Mouse (Mus musculus): ENCODE measurements around the gene Map3k14. TPM values are rescaled to one million over a fixed set of nuclear protein-coding genes. Genes with fewer than 3 reads are reported as not detected.

Map3k14 gene
- total RNA-seq, 1 experiment from 2014 or later, result 7.0 TPM

- DNase-seq, result peak; percentile 60
These were observed 4.7 kb upstream of the Map3k14 start for GRCm38 (mm10) chr11:103271979-103272378.

DNA sequence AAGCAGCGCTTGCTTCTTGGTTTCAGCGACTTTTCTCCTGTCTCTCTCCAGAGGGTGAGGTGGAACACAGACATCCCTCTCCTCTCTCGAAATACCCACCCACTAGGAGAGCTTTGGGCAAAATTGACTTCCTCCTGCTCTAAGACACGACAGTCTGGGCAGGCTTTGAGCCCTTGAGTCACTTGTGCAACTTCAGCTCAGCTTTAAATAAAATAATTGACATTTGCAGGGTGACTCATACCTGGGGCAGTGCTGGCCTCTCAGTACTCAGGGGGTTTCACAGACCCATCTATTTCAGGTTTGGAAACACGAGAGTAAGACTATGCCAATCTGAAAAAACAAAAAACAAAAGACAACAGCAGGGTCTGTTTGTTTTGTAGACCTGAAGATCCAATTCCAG, 2.2 kb upstream of the Map3k14 start:
- DNase-seq, result no peak

DNA sequence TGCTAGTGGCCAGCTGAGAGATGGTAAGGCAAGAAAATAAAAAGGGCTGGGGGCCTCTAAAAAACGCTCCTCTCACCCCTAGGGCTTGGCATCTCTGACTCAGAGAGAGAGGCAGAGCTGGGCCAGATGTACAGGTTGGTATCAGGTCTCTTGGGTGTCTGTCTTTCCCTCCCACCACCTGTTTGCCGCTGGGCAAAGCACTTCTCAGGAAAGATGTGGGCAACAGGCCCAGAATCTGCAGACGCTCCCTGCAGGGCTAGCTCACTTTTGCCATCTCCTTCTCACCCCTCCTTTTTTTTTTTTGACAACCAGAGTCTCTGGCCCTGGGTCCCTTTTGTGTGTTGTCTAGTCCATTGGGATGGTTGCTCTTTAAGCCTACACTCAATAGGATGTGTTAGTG, 1.6 kb upstream of the Map3k14 start:
- DNase-seq, result no peak

- DNase-seq, result no peak
These were observed 1.1 kb upstream of the Map3k14 start for GRCm38 (mm10) chr11:103268350-103268749.

DNA sequence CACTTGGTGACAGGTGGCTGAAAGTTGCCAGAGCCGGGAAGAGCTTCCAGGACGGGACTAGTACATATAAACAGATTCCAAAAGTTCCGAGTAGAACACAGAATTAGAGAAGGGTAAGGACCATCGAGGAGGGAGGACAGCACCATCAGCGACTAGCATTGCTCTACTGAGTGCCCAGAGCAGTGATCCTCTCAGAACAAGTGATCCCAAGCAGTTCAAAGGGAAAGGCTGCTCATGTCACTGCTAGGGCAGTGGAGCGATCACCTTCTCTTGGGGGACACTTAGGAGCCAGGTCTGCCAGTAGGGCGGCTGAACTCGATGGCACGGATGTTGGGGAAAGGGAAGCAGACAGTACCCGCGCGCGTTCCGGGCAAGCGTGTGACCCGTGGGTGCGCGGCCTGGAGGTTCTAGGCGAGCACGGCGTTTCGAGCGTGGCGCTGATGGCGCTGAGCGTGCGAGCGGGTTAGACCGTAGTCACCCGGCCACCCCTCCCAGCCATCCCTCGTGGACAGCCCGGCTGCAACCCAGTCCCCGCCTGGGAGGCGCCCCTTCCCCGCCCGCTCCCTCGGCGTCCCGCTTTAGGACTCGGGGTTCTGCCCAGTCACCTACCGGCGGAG, 435 bp downstream of the Map3k14 start:
- no peak for DNase-seq

DNA sequence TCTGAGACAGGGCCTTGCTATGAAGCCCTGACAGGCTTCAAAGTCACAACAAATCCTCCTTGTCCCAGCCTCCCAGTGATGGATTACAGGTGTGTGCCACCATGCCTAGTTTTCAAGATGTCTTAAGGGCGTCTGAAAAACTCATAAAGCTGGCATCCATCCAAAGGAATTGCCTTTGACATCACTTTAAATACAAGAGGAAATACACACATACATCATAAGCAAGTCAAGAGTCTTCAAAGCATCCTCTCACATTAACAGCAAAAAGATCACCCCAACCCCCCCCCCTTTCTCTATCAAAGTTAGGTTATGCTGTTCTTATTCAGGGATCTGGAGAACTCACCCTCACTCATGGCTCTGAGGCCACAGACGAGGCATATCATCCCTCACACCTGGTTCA, 1.4 kb downstream of the Map3k14 start:
- no peak for DNase-seq

- no peak for DNase-seq
These were observed 2.1 kb downstream of the Map3k14 start for GRCm38 (mm10) chr11:103265211-103265610.

DNA sequence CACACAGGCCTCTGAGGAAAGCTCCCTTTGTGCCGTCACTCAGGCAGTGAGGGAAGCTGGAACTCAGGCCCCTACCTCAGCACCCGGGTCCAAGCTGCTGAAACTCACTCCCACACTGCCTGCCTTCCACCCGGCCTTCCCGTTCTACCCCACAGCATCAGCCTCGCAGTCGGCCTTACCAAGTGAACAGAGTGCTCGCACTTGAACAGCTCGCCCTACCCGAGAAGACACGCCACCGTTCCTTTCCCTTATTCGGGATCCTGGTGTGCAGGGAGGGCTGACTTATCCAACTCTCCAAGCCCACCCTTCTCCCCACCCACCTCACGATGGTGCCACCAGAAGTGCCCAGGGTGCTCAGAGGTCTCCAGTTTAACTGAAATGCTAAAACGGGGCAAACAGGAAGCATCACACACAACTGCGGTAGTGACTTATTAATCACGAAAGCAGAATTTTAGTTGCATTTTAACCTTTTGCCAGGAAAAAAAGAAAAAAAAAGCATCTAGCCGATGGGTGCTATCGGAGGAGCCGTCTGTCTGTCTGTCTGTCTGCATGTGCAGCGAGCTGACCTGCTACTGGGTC, 2.8 kb downstream of the Map3k14 start:
- DNase-seq, result no peak

DNA sequence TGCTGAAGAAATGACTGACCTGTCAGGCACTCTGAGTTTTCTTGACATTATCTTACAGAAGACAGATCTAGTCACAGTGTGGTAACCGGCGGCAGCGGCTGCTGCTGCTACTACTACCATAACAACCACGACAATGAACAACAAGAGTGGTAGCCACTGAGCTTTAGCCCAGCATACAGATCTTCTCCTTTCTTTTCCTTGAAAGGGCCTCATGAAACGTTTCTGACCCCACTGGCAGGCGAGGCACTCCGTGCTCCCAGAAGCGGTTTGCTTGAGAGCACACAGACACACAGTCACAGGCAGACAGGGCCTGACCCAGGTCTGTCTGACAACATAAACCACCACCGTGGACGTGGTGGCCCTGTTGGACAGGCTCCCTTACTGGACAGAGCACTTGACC, 3.7 kb downstream of the Map3k14 start:
- no peak for DNase-seq

DNA sequence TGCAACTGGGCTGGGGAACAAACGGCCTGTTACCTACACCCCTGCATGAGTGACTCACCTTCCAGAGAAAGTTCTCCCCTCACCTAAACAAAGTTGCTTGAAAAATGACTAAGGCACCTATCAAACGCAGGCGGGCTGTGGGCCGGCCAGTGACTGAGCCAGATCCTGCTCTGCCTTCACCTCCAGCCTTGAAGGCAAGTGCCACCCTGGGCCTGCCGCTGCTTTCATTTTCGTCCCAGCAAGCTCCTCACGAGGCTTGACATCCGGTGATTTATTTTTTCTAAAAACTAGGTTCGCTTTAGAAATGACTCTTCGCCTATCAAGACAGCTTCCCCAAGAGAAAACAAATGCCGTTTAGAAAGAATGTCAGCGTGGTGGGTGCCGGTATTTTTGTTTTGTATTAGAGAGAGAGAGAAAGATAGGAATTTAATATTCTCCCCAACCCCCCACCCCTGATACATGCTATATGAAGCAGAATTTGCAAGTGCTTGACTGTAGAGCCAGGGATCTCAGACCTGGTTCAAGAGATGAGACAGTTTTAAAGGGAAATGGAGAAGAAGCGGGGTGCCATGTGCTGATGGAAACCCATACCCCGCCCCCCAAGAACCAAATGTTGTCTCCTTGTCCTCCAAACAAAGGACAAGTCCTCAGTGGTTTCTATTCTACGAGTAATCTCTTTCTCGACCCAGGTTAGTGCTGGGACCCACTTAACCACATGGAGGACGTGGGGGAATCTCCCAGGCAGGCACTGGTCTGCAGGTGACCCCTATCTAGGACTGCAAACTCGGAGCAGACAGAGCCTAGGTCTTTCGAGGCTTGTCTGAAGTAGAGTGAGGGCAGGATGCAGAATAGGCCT, 4.6 kb downstream of the Map3k14 start:
- DNase-seq, result peak; percentile 63

GRCm38 (mm10) chr11:103261671-103262411, 5.4 kb downstream of the Map3k14 start:
- DNase-seq, result peak; percentile 35

- DNase-seq, result no peak
These were observed 6.6 kb downstream of the Map3k14 start for GRCm38 (mm10) chr11:103260515-103261192.

GRCm38 (mm10) chr11:103260034-103260433, 7.2 kb downstream of the Map3k14 start:
- no peak for DNase-seq

GRCm38 (mm10) chr11:103257938-103258481, 9.3 kb downstream of the Map3k14 start:
- peak; percentile 26 for DNase-seq

DNA sequence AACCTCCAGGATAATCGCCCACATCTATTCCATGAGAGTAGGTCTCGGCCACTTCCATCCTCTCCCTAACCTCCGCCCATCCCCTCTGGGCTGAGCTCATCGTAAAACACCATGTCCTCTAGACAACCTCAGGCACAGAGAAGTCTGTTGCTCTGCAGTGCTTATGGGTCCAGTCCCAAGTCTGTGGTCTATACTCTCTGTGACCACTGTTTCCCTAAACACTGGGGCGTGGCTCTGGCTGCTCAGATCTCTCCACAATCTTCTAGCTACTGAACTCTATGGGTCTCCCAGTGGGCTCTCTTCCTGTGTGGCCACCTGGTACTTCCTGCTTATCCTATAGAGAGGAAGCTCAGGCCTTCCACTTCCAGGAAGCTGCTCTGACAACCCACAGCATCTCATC, 13.7 kb downstream of the Map3k14 start:
- DNase-seq, result no peak

- DNase-seq, result no peak
These were observed 14.9 kb downstream of the Map3k14 start for GRCm38 (mm10) chr11:103252380-103252779.

- no peak for DNase-seq
These were observed 16.9 kb downstream of the Map3k14 start for GRCm38 (mm10) chr11:103250324-103250723.

GRCm38 (mm10) chr11:103249509-103249908, 17.8 kb downstream of the Map3k14 start:
- DNase-seq, result no peak

- no peak for DNase-seq
These were observed 18.4 kb downstream of the Map3k14 start for GRCm38 (mm10) chr11:103248837-103249236.

GRCm38 (mm10) chr11:103247504-103248177, 19.6 kb downstream of the Map3k14 start:
- DNase-seq, result peak; percentile 77

DNA sequence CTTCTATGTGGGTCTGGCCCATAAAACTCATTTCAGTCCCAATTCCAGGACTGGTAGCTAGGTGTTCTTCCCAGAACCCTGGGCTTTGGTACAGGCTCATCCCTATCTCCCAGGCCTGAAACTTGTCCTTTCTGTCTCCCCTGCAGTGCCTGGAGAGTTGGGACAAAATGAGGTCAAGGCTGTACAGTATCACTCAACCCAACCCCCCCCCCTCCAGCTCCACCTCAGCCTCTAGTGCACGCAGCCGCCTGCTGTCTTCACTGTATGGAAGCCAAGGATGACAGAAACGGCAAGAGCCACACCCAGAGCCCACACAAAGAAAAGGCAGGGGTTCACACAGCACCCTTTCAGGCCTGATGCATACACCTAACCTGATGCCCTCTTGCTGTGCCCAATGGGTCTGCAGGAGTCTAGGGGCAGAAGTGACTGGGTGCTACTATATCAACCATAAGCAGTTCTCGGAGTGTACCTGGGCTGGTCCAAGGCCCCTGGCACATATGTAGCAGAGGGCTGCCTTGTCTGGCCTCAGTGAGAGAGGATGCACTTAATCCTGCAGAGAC, 20.5 kb downstream of the Map3k14 start:
- no peak for DNase-seq
